Mouse (Mus musculus) heart, embryonic 12.5 days (tissue): ENCODE measurements around the gene Cpt2. TPM values are rescaled to one million over a fixed set of nuclear protein-coding genes. Genes with fewer than 3 reads are reported as not detected.

Experiments used
- ATAC-seq: fragments of 200-750 bp; cut with Nextera tagmentation; 2 replicates; pipeline ENCODE4 v1.8.0; 2017; ENCODE audit warnings: moderate TSS enrichment, moderate library complexity; ENCODE audit not compliant: insufficient number of reproducible peaks, low FRiP score
- H3K27ac ChIP-seq: fragments of 300-500 bp; sonication (generic); 2 replicates; pipeline ENCODE4 v1.5.1; 2016; ENCODE audit warnings: mild to moderate bottlenecking, moderate library complexity; ENCODE audit not compliant: poor library complexity, severe bottlenecking
- H3K27me3 ChIP-seq: fragments of 300-500 bp; sonication (generic); replicated peaks from 2 replicates; pipeline ENCODE4 v1.6.1; 2016; ENCODE audit warnings: mild to moderate bottlenecking, moderate library complexity
- H3K36me3 ChIP-seq: fragments of 300-500 bp; sonication (generic); 2 replicates; pipeline ENCODE4 v1.6.1; 2016; ENCODE audit warnings: mild to moderate bottlenecking, moderate library complexity
- H3K4me1 ChIP-seq: fragments of 300-500 bp; sonication (generic); replicated peaks from 2 replicates; pipeline ENCODE4 v1.6.1; 2016; ENCODE audit warnings: mild to moderate bottlenecking
- H3K4me2 ChIP-seq: fragments of 300-500 bp; sonication (generic); 2 replicates; pipeline ENCODE4 v1.6.1; 2016; ENCODE audit warnings: mild to moderate bottlenecking, moderate library complexity
- H3K4me3 ChIP-seq: fragments of 300-500 bp; sonication (generic); 2 replicates; pipeline ENCODE4 v1.5.1; 2016; ENCODE audit warnings: mild to moderate bottlenecking
- H3K9ac ChIP-seq: fragments of 300-500 bp; sonication (generic); 2 replicates; pipeline ENCODE4 v1.6.1; 2016; ENCODE audit warnings: mild to moderate bottlenecking, moderate library complexity
- H3K9me3 ChIP-seq: fragments of 300-500 bp; sonication (generic); replicated peaks from 2 replicates; pipeline ENCODE4 v1.6.1; 2016; ENCODE audit warnings: mild to moderate bottlenecking, moderate library complexity
- WGBS: fragments of 180-500 bp; shearing (Covaris S2); methylation state at CpG from one replicate; pipeline ENCODE4 v1.1.7; 2016; 5-methylcytosine and 5-hydroxymethylcytosine counted together
- polyA plus RNA-seq: library from polyadenylated mRNA; unstranded; fragments of >200 nt; fragmentation: Nextera tagmentation; extraction: Ambion mirVana; gene quantifications from 2 replicates; pipeline ENCODE4 v1.2.1, GENCODE M21; 2016

The Cpt2 gene
- polyA plus RNA-seq, 1 experiment from 2014 or later = 56.7 TPM

DNA sequence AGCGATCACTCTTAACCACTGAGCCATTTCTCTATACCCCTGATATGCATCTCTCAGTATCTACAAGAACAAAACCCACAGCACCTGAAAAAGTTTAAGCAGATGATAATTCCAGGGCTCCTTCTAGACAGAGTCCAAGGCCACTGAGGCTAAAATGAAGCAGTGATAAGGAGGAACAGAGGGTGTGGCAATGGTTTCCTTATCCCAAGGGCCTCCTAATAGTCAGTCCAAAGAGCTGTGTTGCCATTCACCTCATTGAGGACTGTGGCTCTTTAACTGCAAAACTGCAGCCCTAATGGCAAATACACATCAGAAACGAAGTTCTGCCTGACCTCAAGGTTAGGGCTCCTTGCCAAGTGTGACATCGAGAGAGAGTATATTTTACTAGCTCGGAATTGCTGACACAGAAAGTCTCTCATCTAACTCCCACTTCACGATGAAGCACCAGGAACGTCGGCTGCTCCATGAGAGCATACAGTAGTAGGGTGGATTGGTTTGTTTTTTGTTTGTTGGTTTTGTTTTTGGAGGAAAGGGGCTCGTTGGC lies 2.2 kb downstream of the Cpt2 start:
- Histone ChIP-seq H3K36me3 (no peaks in the 10 kb centered on the region), H3K27me3 (no peaks in the 10 kb centered on the region), H3K9ac (no peak overlapping the region), H3K4me1 (peaks cover 27% of the 10 kb centered on the region), H3K4me3 (no peak overlapping the region), H3K9me3 (no peaks in the 10 kb centered on the region), H3K4me2 (no peak overlapping the region), H3K27ac (no peak overlapping the region)
- ATAC-seq = no peak
- 65% methylated on average over 8 of the region's 8 CpGs for whole genome bisulfite sequencing

DNA sequence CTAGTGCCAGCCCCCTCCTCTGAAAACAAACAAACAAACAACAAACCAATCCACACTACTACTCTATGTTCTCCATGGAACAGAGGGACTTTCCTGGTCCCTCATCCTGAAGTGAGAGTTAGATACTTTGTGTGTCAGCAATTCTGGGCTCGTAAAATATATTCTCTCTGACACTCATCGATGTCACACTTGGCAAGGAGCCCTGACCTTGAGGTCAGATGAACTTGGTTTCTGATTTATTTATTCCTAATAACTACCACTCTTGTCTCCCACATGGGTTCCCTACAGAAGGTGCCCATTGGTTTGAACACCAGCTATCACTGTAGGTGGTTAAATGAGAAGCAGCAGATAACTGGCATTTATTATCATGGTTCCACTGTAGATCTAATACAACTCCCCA lies 3.1 kb downstream of the Cpt2 start:
- Histone ChIP-seq H3K9ac (no peak overlapping the region), H3K36me3 (no peaks in the 10 kb centered on the region), H3K4me3 (no peak overlapping the region), H3K4me1 (peaks cover 27% of the 10 kb centered on the region), H3K9me3 (no peaks in the 10 kb centered on the region), H3K27ac (no peak overlapping the region), H3K27me3 (no peaks in the 10 kb centered on the region), H3K4me2 (no peak overlapping the region)
- WGBS = 82% methylated on average over 2 of the region's 2 CpGs
- no peak for ATAC-seq

DNA sequence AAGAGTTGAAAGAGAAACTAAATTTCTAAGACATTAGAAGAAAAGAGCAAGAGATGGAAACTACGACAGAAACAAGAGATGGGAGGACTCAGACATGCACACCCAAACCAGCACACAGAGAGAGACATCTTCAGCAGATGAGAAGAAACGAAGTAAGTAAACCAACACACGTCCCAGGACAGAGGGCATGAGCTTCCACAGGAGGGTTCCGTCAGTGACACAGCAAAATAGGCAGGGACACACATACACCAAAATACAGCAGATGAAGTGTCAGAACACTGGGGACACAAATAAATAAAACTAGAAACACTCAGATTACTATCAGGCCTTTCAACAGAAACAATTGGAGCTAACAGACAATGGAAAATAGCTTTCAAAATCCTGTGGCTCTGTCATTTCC lies 13.4 kb downstream of the Cpt2 start:
- whole genome bisulfite sequencing = 81% methylated on average over 4 of the region's 4 CpGs

DNA sequence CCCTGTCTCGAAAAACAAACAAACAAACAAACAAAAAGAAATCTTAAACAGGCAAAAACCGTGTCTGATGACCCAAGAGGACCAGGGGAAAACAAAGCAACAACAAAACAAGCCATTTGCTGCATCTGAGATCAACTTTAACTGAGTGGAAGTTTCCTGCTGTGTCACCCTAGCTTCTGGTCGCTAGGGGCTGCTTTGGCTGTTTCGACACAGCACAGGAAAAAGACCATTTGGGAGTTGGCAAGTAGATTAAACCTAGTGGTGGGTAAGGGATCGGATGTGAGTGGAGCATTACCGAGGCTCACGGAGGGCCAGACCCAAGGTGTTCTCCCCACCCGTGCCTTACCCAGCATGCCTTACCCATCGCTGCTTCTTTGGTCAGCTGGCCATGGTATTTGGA lies 16.8 kb downstream of the Cpt2 start:
- H3K4me3 ChIP-seq = no peak overlapping the region
- H3K9ac ChIP-seq = no peak overlapping the region
- no peak overlapping the region for H3K27ac ChIP-seq
- no peaks in the 10 kb centered on the region for H3K9me3 ChIP-seq
- ATAC-seq = no peak
- H3K36me3 ChIP-seq = peaks cover 66% of the 10 kb centered on the region
- H3K4me2 ChIP-seq = no peak overlapping the region
- 84% methylated on average over 9 of the region's 9 CpGs for WGBS
- no peaks in the 10 kb centered on the region for H3K27me3 ChIP-seq
- no peaks in the 10 kb centered on the region for H3K4me1 ChIP-seq

More for the DNA sequence above, 13.4 kb downstream of the Cpt2 start:
- no peak overlapping the region for H3K27ac ChIP-seq
- no peaks in the 10 kb centered on the region for H3K27me3 ChIP-seq
- H3K4me2 ChIP-seq = no peak overlapping the region
- H3K36me3 ChIP-seq = peaks cover 72% of the 10 kb centered on the region
- H3K4me1 ChIP-seq = no peaks in the 10 kb centered on the region
- no peaks in the 10 kb centered on the region for H3K9me3 ChIP-seq
- H3K9ac ChIP-seq = no peak overlapping the region
- ATAC-seq = no peak
- no peak overlapping the region for H3K4me3 ChIP-seq

DNA sequence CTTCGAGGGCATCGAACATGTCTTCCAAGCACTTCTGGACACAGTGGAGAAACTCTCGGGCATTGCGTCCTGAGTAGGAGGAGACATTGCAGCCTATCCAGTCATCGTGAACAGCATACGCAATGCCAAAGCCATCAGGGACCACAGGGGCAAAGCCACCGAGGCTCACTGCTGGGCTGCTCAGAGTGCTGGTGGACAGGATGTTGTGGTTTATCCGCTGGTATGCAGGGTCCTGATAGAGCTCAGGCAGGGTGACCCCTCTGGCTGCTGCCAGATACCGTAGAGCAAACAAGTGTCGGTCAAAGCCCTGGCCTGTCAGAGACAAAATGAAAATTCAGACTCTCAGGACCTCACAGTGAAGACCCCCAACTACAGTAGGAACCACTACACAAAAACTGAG lies 19.2 kb downstream of the Cpt2 start:
- WGBS = 65% methylated on average over 10 of the region's 10 CpGs
- Histone ChIP-seq H3K9me3 (no peaks in the 10 kb centered on the region), H3K36me3 (peaks cover 46% of the 10 kb centered on the region), H3K4me1 (0 out of 2 replicates have a peak, but pooled peaks cover 3% of the 10 kb centered on the region), H3K27ac (no peak overlapping the region), H3K9ac (no peak overlapping the region), H3K4me3 (no peak overlapping the region), H3K27me3 (no peaks in the 10 kb centered on the region), H3K4me2 (no peak overlapping the region)
- ATAC-seq = no peak

DNA sequence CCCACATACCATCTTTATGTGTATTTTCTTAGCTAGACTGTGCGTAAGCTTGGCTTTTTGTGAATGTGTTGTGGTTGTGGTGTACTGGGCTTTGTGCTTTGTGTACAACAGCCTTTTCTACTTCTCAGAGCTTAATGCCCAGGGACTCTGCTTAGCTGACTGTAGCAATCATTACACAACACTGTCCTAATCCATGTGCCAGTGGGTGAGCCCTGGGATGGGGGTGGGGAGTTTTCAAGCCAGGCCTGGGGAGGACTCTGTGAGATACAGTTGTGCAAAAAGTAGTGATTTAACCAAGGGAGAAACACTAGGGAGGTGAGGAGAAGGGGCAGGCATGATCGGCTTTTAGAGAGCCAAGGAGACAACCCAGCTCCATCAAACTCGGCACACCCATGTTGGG lies 23.2 kb downstream of the Cpt2 start:
- Histone ChIP-seq H3K9me3 (no peaks in the 10 kb centered on the region), H3K4me2 (no peak overlapping the region), H3K9ac (no peak overlapping the region), H3K4me3 (no peak overlapping the region), H3K27me3 (no peaks in the 10 kb centered on the region), H3K4me1 (0 out of 2 replicates have a peak, but pooled peaks cover 3% of the 10 kb centered on the region), H3K27ac (no peak overlapping the region), H3K36me3 (peaks cover 53% of the 10 kb centered on the region)
- 87% methylated on average over 3 of the region's 3 CpGs for WGBS
- no peak for ATAC-seq

DNA sequence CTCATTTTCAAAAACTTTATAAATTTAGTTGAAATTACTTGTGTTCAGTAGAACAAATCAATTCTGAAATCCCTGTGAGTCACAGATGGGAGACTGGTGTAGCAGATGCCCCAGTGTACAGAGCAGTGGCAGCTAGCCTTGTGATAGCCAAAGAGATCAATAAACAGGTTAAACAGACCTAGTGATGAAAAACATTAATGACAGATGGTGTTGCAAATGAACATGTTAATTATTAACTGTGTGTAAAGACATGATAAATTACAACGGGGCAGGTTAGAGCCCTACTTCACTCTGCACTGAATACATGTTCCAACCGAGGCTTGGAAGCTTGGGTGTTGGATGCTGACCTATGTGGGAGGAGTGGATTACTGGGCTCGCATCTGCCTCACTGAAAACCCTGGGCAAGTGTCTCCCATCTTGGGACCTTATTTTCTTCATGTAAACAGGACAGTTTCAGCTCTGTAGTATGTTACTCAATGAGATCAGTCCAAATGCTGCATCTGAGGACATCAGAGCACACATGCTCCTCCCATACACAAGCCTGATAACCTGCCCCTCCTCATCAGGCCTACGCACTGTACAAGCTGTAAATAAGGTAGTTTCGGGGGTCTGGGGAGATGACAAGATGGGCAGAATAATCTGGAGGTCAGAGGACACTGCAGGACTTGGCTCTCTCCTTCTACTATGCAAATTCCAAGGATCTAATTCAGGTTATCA lies 24.0 kb downstream of the Cpt2 start:
- no peak overlapping the region for H3K9ac ChIP-seq
- H3K4me1 ChIP-seq = 0 out of 2 replicates have a peak, but pooled peaks cover 3% of the 10 kb centered on the region
- H3K9me3 ChIP-seq = no peaks in the 10 kb centered on the region
- H3K4me3 ChIP-seq = no peak overlapping the region
- H3K27ac ChIP-seq = no peak overlapping the region
- WGBS = 81% methylated on average over 5 of the region's 5 CpGs
- H3K36me3 ChIP-seq = peaks cover 53% of the 10 kb centered on the region
- no peaks in the 10 kb centered on the region for H3K27me3 ChIP-seq
- no peak for ATAC-seq
- H3K4me2 ChIP-seq = no peak overlapping the region

DNA sequence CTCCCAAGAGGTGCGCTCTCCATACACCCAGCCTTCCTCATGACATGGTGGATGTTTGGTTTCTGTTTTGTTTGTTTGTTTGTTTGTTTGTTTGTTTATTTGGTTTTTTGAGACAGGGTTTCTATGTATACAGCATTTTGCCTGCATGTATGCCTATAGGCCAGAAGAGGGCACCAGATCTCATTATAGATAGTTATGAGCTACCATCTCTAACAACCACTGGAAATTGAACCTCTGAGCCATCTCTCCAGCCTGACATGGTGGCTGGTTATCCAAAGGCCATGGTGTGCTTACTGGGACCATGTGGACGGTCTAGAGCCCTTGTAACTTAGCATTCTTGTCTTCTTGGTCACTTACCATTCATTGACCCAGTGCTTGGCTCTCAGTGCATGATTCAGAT lies 30.7 kb downstream of the Cpt2 start:
- Histone ChIP-seq H3K9me3 (no peaks in the 10 kb centered on the region), H3K27ac (no peak overlapping the region), H3K4me3 (no peak overlapping the region), H3K9ac (no peak overlapping the region), H3K27me3 (no peaks in the 10 kb centered on the region), H3K4me1 (peaks cover 14% of the 10 kb centered on the region; the same call in 1 of the 2 replicates), H3K36me3 (peaks cover 57% of the 10 kb centered on the region), H3K4me2 (no peak overlapping the region)
- ATAC-seq = no peak
- WGBS = 80% methylated on average over 2 of the region's 2 CpGs

DNA sequence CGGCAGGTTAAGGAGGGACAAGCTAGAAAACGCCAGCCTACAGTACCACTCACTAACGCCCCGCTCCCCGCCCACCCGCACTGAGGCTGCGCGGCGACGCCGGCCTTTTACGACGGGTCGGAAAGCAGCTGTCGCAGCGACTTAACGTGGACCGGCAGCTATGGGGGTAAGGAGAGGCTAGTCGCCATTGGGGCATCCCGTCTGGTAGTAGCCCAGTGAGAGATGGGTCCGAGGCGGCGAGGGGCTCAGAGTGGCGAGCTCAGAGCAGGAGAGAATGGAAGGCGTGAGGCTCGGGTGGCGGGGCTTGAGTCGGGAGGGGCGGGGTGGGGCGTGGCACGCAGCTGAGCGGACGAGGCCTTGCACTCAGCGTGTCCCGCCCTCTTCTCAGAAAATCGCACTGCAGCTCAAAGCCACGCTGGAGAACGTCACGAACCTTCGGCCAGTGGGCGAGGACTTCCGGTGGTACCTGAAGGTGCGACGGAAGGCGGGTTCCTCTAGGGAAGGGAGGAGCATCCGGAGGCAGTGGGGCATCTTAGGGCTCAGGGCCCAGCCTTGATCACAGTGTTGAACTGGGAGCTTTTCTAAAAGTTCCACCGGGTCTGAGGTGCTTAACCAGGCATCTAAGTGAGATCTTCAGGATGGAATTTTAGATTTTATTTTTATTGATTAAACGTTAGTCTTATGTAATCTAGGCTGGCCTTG lies 33.5 kb downstream of the Cpt2 start, which contains the start of gene 0610037L13Rik:
Gene 0610037L13Rik (plus strand): TSS at position 83 of the 702 bp plus-strand sequence.
- H3K36me3 ChIP-seq = peaks cover 53% of the 10 kb centered on the region
- H3K9ac ChIP-seq = peak within 1 kb of the TSS; percentile 76
- H3K27ac ChIP-seq = peak within 1 kb of the TSS; percentile 87
- H3K27me3 ChIP-seq = no peaks in the 10 kb centered on the region
- H3K9me3 ChIP-seq = no peaks in the 10 kb centered on the region
- peak within 1 kb of the TSS; percentile 84 for H3K4me2 ChIP-seq
- H3K4me1 ChIP-seq = peaks cover 14% of the 10 kb centered on the region; the same call in 1 of the 2 replicates
- WGBS = under 1% methylated on average over 45 of the region's 48 CpGs
- H3K4me3 ChIP-seq = peak within 1 kb of the TSS; percentile 60
- peak; percentile 94 for ATAC-seq

DNA sequence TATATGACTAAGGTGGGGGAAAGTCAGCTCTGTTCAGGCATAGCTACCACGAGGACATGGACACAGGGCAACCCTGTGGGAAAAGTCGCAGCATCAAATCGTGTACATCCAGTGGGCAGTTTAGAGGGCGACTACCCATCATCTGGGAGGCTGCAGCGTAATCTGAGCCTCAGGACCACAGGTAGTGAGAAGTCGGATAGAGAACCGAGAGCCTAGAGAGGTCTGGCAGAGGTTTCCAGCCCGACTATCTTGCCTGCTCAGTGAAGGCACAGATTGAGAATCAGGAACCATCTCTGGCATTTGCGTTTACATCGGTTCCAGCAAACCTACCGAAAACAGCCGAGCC lies 34.1 kb downstream of the Cpt2 start:
- H3K9me3 ChIP-seq = no peaks in the 10 kb centered on the region
- H3K4me1 ChIP-seq = peaks cover 14% of the 10 kb centered on the region; the same call in 1 of the 2 replicates
- H3K36me3 ChIP-seq = peaks cover 53% of the 10 kb centered on the region
- peak overlapping the region; percentile 84 for H3K4me2 ChIP-seq
- no peaks in the 10 kb centered on the region for H3K27me3 ChIP-seq
- ATAC-seq = peak; percentile 29
- H3K4me3 ChIP-seq = peak overlapping the region; percentile 60
- 1% methylated on average over 12 of the region's 12 CpGs for WGBS
- H3K27ac ChIP-seq = peak overlapping the region; percentile 87
- H3K9ac ChIP-seq = peak overlapping the region; percentile 76

DNA sequence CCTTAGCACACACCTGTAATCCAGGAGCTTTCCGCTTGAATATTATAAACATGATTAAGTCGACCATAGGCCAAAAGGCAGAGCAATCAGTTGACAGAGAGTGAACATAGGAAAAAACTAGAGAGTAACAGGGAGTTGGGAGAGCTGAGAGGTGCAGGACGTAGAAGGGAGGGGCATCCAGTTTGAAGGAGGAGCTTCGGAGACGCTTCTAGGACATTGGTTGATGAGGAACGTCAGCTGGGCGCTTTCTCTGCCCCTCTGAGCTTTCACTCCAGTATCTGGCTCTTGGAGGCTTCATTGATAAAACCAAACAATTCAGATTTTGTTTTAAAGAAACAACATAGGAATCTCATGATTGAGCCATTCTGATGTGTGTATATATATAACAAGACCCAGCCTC lies 37.0 kb downstream of the Cpt2 start:
- no peak for ATAC-seq
- Histone ChIP-seq H3K9ac (no peak overlapping the region), H3K36me3 (peaks cover 50% of the 10 kb centered on the region), H3K9me3 (no peaks in the 10 kb centered on the region), H3K27me3 (no peaks in the 10 kb centered on the region), H3K4me2 (no peak overlapping the region), H3K4me1 (peaks cover 14% of the 10 kb centered on the region; the same call in 1 of the 2 replicates), H3K4me3 (no peak overlapping the region), H3K27ac (no peak overlapping the region)
- WGBS = 79% methylated on average over 7 of the region's 7 CpGs
